Mouse (Mus musculus): ENCODE measurements at regions not wholly inside any gene's neighbourhood (a gene's known extent, or its start where the extent isn't known, plus 50 kb on each side); places are given as distances from the start of the nearest gene placed in this dataset.
"Not testable (repeated sequence)": the region's sequence is repeated elsewhere in the genome, so short reads cannot be mapped to it uniquely, and the experiment has no call there.

- not testable (repeated sequence) for TF ChIP-seq FLI1 (IDR thresholded peaks at IDR 0.05; ENCODE audit: low read length); GATA1 (IDR thresholded peaks at IDR 0.05; ENCODE audit: borderline replicate concordance, low read length)
Observed at GRCm38 (mm10) chr17:13550896-13551267, 196.5 kb downstream of the Tcp10c start.

Measured in megakaryocyte, embryonic 14.5 days (primary cell).